Mouse (Mus musculus): Measurements from ENCODE around the gene Sdc1. TPM values are rescaled to one million over a fixed set of nuclear protein-coding genes. Genes with fewer than 3 reads are reported as not detected.

Gene Sdc1
- polyA plus RNA-seq, 1 experiment from 2014 or later = 133 TPM

DNA sequence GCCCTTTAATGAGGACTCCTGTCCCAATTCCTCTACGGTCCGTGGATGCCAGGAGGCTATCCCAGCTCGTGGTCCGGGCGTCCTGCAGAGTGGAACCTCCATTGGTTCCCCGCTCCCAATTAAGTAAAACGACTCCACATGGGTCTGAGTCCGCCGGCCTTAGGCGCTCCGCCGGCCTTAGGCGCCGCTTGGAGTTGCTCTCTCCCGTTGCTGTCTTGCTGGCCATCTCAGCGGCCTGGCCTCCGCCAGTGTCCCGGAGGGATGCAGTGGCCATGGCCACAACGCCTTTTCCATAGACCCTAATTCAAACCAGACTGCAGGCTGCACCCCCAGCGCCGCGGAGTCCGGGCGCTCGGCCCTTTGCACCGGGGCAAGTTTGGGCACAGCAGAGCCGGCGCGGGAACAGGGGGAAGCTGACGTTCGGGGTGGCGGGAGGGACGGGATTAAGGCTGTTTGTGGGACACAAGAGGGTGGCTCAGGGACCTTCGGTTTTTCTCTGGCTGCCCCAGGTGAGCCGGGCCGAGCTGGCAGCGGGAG, 789 bp downstream of the Sdc1 start:
- Histone ChIP-seq H3K27ac (peak overlapping the region; percentile 97), H3K4me3 (peak overlapping the region; percentile 96), H3K36me3 (replicated peaks) (peaks cover 16% of the 10 kb centered on the region), H3K9me3 (no peaks in the 10 kb centered on the region), H3K27me3 (ENCODE audit: poor library complexity, severe bottlenecking) (peaks cover 3% of the 10 kb centered on the region; the same call in 1 of the 2 replicates), H3K4me1 (peaks cover 45% of the 10 kb centered on the region)
- DNase-seq (ENCODE audit: extremely low spot score, low spot score) = peak; percentile 64
- WGBS = under 1% methylated on average over 37 of the region's 37 CpGs

DNA sequence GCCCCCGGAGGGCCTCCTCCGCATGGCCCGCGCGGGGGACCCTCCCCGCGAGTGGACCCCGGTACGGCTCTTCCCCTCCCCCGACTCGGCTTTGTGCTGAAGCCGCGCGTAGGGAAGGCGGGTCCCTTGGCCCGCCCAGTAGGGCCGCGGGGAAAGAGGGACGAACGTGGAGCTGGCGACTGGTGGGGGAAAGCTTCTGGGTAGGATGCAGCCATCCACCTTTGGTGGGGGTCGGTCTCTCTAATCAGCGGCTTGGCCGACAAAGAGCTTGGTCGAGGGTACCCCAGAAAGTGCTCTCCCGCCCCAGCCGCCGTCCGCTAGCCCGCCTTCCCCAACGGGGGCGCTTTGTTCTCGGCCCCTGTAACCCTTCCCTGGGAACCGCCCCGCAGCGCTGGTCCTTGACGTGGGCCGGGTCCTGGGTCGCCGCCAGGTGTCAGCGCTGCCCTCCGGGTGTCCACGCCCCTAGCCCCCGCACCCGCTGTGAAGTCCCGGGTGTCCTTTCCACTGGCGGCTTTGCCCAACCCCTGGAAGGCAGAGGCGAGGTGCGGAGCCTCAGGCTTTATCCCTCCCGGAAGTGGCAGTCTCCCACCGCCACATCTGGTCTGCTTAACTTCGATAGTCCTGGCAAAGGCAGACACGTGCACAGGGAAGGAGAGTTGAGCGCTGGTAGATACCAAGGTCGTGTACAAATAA, 1.5 kb downstream of the Sdc1 start:
- WGBS = under 1% methylated on average over 55 of the region's 55 CpGs
- peaks cover 19% of the 10 kb centered on the region for H3K36me3 ChIP-seq (replicated peaks)
- H3K4me1 ChIP-seq = peaks cover 46% of the 10 kb centered on the region
- H3K4me3 ChIP-seq = peak overlapping the region; percentile 96
- DNase-seq (ENCODE audit: extremely low spot score, low spot score) = peak; percentile 69
- H3K9me3 ChIP-seq = no peaks in the 10 kb centered on the region
- H3K27me3 ChIP-seq (ENCODE audit: poor library complexity, severe bottlenecking) = peaks cover 3% of the 10 kb centered on the region; the same call in 1 of the 2 replicates
- peak overlapping the region; percentile 97 for H3K27ac ChIP-seq

DNA sequence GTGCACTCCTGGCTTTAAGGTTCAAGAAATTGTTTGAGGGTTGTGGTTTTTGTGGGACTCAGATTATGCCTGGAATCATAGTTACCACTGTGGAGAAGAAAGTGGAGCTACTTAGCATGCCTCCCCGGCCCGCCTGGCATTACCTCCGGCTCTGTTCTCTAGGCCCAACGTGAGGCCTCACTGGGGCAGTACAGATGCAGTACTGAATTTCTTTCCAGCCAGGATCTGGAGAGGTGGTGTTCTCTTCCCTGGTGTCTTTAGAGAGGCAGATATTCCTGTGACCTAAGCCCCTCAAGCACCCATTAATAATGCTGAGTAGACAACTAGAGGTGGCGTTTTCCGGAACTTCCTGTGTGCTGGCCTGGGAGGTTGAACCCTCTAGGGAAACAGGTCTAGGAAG, 2.2 kb downstream of the Sdc1 start:
- H3K27ac ChIP-seq = peak overlapping the region; percentile 97
- WGBS = 37% methylated on average over 6 of the region's 6 CpGs
- H3K36me3 ChIP-seq (replicated peaks) = peaks cover 27% of the 10 kb centered on the region
- peak; percentile 29 for DNase-seq (ENCODE audit: extremely low spot score, low spot score)
- H3K4me3 ChIP-seq = peak overlapping the region; percentile 96
- H3K4me1 ChIP-seq = peaks cover 53% of the 10 kb centered on the region
- H3K9me3 ChIP-seq = no peaks in the 10 kb centered on the region
- H3K27me3 ChIP-seq (ENCODE audit: poor library complexity, severe bottlenecking) = peaks cover 3% of the 10 kb centered on the region; the same call in 1 of the 2 replicates

DNA sequence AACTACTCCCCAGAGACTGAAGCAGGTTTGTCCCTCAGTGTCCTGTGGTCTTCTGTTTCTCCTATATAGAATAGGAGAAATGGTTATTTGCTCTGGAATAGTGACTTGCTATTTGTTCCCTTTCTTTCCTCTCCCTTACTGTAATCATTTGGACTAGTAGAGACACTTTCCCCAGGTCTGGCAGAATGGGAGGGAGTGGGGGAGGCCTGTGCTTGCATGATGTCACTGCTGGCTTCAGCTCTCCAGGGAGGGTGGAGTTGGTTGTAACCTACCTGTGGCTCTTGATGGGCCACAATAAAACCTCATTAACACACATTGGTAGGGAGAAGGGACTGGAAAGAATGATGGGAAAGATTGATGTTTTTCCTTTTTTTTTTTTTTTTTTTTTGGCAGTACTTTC, 3.1 kb downstream of the Sdc1 start:
- H3K36me3 ChIP-seq (replicated peaks) = peaks cover 33% of the 10 kb centered on the region
- no peak overlapping the region for H3K27ac ChIP-seq
- no peaks in the 10 kb centered on the region for H3K9me3 ChIP-seq
- H3K27me3 ChIP-seq (ENCODE audit: poor library complexity, severe bottlenecking) = peaks cover 3% of the 10 kb centered on the region; the same call in 1 of the 2 replicates
- DNase-seq (ENCODE audit: extremely low spot score, low spot score) = no peak
- H3K4me3 ChIP-seq = peak overlapping the region; percentile 96
- H3K4me1 ChIP-seq = peaks cover 55% of the 10 kb centered on the region

DNA sequence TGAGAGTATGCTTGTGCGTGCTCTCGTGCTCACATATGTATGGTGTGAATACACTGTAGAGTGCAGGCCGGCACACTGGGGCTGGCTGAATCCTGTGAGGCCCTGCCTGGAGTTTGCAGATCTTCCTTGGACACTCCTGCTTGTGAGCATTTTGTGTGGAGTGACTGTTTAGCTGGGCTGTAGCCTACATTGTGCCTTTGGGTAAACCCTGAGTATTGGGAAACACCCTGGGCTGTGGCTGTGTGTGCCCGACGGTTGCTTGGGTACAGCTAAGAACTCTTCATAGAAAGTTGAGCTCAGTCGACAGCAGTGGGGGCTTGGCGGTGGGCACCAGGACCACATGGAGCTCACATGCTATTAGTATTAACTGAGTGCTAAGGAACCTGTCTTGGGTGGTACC, 5.1 kb downstream of the Sdc1 start:
- DNase-seq (ENCODE audit: extremely low spot score, low spot score) = no peak
- 94% methylated on average over 7 of the region's 7 CpGs for WGBS
- peaks cover 62% of the 10 kb centered on the region for H3K4me1 ChIP-seq
- H3K36me3 ChIP-seq (replicated peaks) = peaks cover 43% of the 10 kb centered on the region
- H3K4me3 ChIP-seq = no peak overlapping the region
- H3K9me3 ChIP-seq = no peaks in the 10 kb centered on the region
- no peaks in the 10 kb centered on the region for H3K27me3 ChIP-seq (ENCODE audit: poor library complexity, severe bottlenecking)
- no peak overlapping the region for H3K27ac ChIP-seq

DNA sequence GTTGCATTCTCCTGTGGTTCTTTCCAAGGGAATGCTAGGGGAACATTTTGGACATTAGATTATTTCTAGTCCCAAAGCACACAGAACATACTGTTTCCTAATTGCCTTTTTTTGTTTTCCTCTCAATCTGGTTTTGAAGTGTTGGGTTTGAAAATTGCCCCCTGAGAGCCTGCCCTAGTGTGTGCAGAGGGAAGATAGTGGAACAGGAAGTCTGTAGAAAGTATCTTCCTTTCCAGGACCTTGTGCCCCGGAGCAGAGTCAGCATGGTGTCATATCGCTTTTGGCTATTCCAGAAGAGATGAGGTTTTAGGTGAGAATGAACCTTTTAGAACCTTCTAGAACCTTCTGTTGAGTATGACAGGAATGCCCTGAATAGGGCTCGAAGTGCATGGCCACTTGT, 5.6 kb downstream of the Sdc1 start:
- no peak for DNase-seq (ENCODE audit: extremely low spot score, low spot score)
- H3K27me3 ChIP-seq (ENCODE audit: poor library complexity, severe bottlenecking) = no peaks in the 10 kb centered on the region
- H3K4me3 ChIP-seq = no peak overlapping the region
- H3K9me3 ChIP-seq = no peaks in the 10 kb centered on the region
- H3K36me3 ChIP-seq (replicated peaks) = peaks cover 48% of the 10 kb centered on the region
- peaks cover 60% of the 10 kb centered on the region for H3K4me1 ChIP-seq
- 92% methylated on average over 3 of the region's 3 CpGs for WGBS
- H3K27ac ChIP-seq = no peak overlapping the region

DNA sequence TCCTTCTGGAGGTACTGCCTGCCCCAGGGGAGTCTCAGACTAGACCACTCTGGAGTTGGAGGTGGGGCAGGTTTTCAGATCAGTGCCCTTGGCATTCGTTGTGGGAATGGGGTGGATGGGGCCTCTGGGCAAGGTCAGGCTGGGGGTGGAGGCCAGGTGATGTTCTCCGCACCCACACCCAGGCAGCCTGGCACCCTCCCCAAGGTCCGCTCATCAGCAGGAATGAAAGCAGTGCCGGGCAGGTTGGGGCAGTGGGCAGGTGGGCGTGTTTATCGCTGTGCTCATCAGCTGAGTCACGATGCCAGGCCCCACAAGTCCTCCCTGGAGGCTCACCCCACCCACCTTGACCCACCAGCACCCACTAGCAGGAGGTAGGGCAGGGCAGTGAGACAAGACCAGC, 7.0 kb downstream of the Sdc1 start:
- H3K27ac ChIP-seq = 0 out of 2 replicates have a peak overlapping the region, but pooled peaks have one; percentile 3
- no peak overlapping the region for H3K4me3 ChIP-seq
- no peaks in the 10 kb centered on the region for H3K27me3 ChIP-seq (ENCODE audit: poor library complexity, severe bottlenecking)
- peaks cover 52% of the 10 kb centered on the region for H3K36me3 ChIP-seq (replicated peaks)
- H3K4me1 ChIP-seq = peaks cover 60% of the 10 kb centered on the region
- no peaks in the 10 kb centered on the region for H3K9me3 ChIP-seq
- WGBS = 97% methylated on average over 7 of the region's 7 CpGs
- no peak for DNase-seq (ENCODE audit: extremely low spot score, low spot score)

DNA sequence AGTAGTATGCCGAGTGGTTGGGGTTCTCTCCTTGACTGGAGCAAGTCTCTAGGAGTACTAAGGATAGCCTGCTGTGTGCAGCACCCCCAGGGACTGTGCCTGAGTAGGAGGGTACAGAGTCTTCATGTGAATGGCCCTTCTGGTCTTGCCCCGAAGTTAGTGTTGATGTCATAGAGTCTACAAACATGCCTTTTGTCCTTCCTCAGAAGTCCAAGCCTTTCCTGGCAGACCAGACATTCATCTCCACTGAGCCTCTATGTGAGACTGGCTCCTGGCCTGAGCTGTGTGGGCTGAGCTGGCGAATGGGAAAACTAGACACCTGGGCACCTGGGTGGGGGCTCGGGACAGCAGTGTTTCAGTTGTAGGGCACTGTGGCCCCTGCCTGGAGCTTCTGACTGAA, 8.7 kb downstream of the Sdc1 start:
- peaks cover 64% of the 10 kb centered on the region for H3K36me3 ChIP-seq (replicated peaks)
- no peak for DNase-seq (ENCODE audit: extremely low spot score, low spot score)
- no peak overlapping the region for H3K4me3 ChIP-seq
- 80% methylated on average over 4 of the region's 4 CpGs for whole genome bisulfite sequencing
- no peaks in the 10 kb centered on the region for H3K9me3 ChIP-seq
- H3K4me1 ChIP-seq = peaks cover 43% of the 10 kb centered on the region
- H3K27me3 ChIP-seq (ENCODE audit: poor library complexity, severe bottlenecking) = no peaks in the 10 kb centered on the region
- H3K27ac ChIP-seq = no peak overlapping the region

DNA sequence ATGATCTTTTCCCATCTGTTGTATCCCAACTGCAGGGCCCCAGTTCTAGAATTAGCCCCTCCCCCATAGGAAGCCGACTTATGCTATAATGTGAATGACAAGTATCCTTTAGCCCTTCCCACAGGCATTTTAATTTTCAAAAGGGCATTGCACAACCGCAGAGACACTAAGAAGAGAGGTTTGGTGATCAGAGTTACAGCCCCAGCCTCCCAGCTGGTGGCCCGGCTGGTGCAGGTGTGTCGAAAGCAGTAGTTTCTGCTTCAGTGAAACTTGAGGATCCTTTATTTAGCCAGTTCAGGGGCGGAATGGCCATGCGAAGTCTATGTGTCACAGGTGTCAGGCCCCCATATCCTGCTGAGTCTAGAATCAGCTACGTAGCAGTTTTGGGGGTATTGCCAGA, 10.0 kb downstream of the Sdc1 start:
- Histone ChIP-seq H3K9me3 (no peaks in the 10 kb centered on the region), H3K4me3 (no peak overlapping the region), H3K4me1 (peaks cover 37% of the 10 kb centered on the region), H3K27me3 (ENCODE audit: poor library complexity, severe bottlenecking) (no peaks in the 10 kb centered on the region), H3K27ac (no peak overlapping the region), H3K36me3 (replicated peaks) (peaks cover 61% of the 10 kb centered on the region)
- WGBS = 79% methylated on average over 7 of the region's 7 CpGs
- no peak for DNase-seq (ENCODE audit: extremely low spot score, low spot score)

DNA sequence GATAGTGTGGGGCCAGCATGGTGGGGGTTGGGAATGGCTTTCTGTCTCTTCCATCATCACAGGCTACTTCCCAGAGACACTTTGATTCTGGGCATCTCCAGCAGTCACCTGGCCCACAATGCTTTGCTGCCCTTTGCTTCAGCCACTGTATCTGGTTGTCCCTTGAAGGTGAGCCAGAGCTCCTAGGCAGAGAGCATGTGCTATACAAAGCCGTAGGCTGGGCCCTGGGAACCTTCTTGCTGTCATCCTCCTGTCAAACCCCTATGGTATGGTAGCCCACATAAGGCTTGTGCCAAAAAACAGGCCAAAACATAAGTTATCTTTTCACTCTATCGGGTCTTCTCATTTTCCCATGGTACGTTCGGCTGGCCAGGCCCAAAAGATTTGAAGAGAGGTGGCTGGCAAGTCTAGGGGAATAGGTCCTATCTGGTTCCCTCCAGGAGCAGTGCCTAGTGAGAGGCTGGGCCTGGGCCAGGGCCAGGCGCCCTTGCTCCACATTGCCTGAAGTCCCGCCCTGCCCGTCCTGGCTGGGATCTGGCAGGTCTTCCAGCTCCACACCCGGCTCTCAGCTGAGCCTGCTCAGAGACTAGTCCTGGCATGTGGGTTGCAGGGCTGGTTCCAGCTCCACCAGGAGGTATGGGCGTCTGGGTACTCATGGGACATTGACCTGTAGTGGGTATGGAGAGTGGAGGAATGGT, 10.7 kb downstream of the Sdc1 start:
- WGBS = 88% methylated on average over 9 of the region's 9 CpGs
- H3K27ac ChIP-seq = no peak overlapping the region
- peaks cover 62% of the 10 kb centered on the region for H3K36me3 ChIP-seq (replicated peaks)
- no peaks in the 10 kb centered on the region for H3K27me3 ChIP-seq (ENCODE audit: poor library complexity, severe bottlenecking)
- DNase-seq (ENCODE audit: extremely low spot score, low spot score) = no peak
- no peak overlapping the region for H3K4me3 ChIP-seq
- peaks cover 38% of the 10 kb centered on the region for H3K4me1 ChIP-seq
- H3K9me3 ChIP-seq = no peaks in the 10 kb centered on the region

DNA sequence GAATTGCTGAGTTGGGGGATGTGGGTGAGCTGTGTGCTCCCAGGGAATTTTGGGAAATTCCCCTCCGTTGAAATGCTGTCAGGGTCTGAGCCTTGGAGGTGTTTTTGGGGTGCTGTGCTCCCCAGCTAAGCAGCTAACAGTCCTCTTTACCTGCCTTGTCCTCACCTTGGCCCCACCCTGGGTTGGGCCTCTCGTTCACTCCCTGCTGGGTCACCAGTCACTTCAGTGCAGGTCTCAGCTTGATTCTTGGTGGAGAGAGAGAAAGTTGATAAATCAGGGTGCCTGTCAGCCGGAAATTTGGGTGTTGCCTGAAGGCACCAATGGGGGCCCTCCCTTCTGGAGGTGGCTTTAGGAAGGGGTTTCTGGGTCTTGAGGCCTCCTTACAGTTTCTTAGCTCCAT, 11.4 kb downstream of the Sdc1 start:
- no peaks in the 10 kb centered on the region for H3K27me3 ChIP-seq (ENCODE audit: poor library complexity, severe bottlenecking)
- 84% methylated on average over 3 of the region's 3 CpGs for WGBS
- H3K36me3 ChIP-seq (replicated peaks) = peaks cover 63% of the 10 kb centered on the region
- H3K27ac ChIP-seq = no peak overlapping the region
- no peak for DNase-seq (ENCODE audit: extremely low spot score, low spot score)
- peaks cover 45% of the 10 kb centered on the region for H3K4me1 ChIP-seq
- H3K4me3 ChIP-seq = no peak overlapping the region
- H3K9me3 ChIP-seq = no peaks in the 10 kb centered on the region

DNA sequence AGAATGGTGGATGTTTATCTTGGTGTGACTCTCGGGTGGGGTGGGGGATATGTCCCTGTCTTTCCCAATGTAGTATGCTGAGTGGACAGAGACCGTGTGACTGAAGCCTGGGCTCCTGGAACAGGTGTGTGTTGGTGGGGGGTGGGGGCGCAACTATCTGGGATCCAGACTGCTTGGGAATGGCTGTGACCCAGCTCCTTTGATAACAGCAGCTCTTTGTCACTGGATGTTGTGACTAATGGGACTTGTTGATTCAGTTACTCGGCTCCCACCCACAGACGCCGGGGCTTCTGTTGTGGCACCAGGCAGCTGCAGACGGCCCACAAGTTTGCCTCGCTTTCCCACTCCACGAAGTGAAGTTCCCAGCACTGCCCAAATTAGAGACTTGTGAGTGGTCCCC, 13.1 kb downstream of the Sdc1 start:
- peaks cover 58% of the 10 kb centered on the region for H3K36me3 ChIP-seq (replicated peaks)

DNA sequence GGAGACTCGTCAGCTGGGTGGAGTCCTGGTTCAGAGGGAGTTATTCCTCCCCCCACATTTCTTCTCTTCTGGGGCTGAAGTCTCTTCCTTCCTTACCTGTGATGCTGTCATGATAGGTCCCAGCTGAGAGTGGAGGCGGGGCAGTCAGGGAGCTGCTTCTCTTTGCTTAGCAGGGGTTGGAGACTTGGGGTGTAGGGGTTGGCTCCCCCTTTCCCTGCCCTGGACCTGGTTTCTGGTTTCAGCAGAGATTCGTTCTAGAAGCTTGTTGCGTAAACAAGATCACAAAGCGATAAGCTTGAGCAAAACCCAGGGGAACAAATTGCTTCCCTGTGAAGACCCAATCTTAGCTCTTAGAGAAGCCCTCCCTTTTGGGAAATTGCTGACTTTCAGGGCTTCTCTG, 15.4 kb downstream of the Sdc1 start:
- peaks cover 39% of the 10 kb centered on the region for H3K4me1 ChIP-seq
- 88% methylated on average over 5 of the region's 5 CpGs for WGBS

More for the DNA sequence above, 13.1 kb downstream of the Sdc1 start:
- Histone ChIP-seq H3K4me1 (peaks cover 52% of the 10 kb centered on the region), H3K27ac (no peak overlapping the region), H3K4me3 (no peak overlapping the region), H3K27me3 (ENCODE audit: poor library complexity, severe bottlenecking) (no peaks in the 10 kb centered on the region), H3K9me3 (no peaks in the 10 kb centered on the region)
- no peak for DNase-seq (ENCODE audit: extremely low spot score, low spot score)
- 86% methylated on average over 9 of the region's 9 CpGs for WGBS

More for the DNA sequence above, 15.4 kb downstream of the Sdc1 start:
- no peak overlapping the region for H3K27ac ChIP-seq
- H3K27me3 ChIP-seq (ENCODE audit: poor library complexity, severe bottlenecking) = no peaks in the 10 kb centered on the region
- no peaks in the 10 kb centered on the region for H3K9me3 ChIP-seq
- no peak overlapping the region for H3K4me3 ChIP-seq
- H3K36me3 ChIP-seq (replicated peaks) = peaks cover 68% of the 10 kb centered on the region
- DNase-seq (ENCODE audit: extremely low spot score, low spot score) = no peak

Data from forebrain, embryonic 10.5 days (tissue).